Mouse (Mus musculus) lung, adult 2 months (tissue): ENCODE data around the gene Olfr807. TPM values are rescaled to one million over a fixed set of nuclear protein-coding genes. Genes with fewer than 3 reads are reported as not detected.

Experiments
- DNase-seq: peaks from one replicate; pipeline ENCODE4 v3.0.0; 2022
- H3K4me1 ChIP-seq: fragments of 200-500 bp; 2 replicates; pipeline ENCODE4 v1.6.1; 2011; ENCODE audit warnings: low read length; ENCODE audit not compliant: control insufficient read depth, insufficient read depth
- H3K4me3 ChIP-seq: fragments of 200-500 bp; replicated peaks from 2 replicates; pipeline ENCODE3; 2011; ENCODE audit warnings: low read depth, mild to moderate bottlenecking, control low read depth, low read length; ENCODE audit errors: extremely low read depth
- CTCF ChIP-seq: fragments of 200-500 bp; IDR thresholded peaks from 2 replicates; pipeline ENCODE4 v1.5.1; 2011; ENCODE audit warnings: mild to moderate bottlenecking, low read length, control low read depth; ENCODE audit not compliant: insufficient read depth
- POLR2A ChIP-seq: fragments of 200-500 bp; IDR thresholded peaks from 2 replicates; pipeline ENCODE4 v1.6.1; 2011; ENCODE audit warnings: low read depth, mild to moderate bottlenecking, control low read depth, low read length, borderline replicate concordance; ENCODE audit errors: extremely low read depth
- WGBS: fragments of 180-500 bp; shearing (Covaris S2); methylation state at CpG from one replicate; pipeline ENCODE4 v1.1.7; 2018; 5-methylcytosine and 5-hydroxymethylcytosine counted together
- polyA plus RNA-seq: library from polyadenylated mRNA; depleted of rRNA; stranded (reverse); fragments of >200 nt; gene quantifications from 2 replicates; pipeline ENCODE4 v1.2.3, GENCODE M21; 2012; rRNA removed

The Olfr807 gene
- polyA plus RNA-seq, result not detected in 2 replicates

- WGBS, result 70% methylated on average over 1 of the region's 1 CpGs
- DNase-seq, result no peak
- Histone ChIP-seq H3K4me3 (no peak within 1 kb of the TSS), H3K4me1 (no peaks in the 10 kb centered on the region)
- TF ChIP-seq CTCF, result no peak
- TF ChIP-seq POLR2A, result no peak
Observed at GRCm38 (mm10) chr10:129757693-129758092, at the start of gene Olfr807. Gene Olfr807 (minus strand): TSS chr10:129757793.

GRCm38 (mm10) chr10:129804296-129804695 is 46.7 kb upstream of the Olfr807 start, which contains the start of gene Olfr811:
Gene Olfr811 (minus strand): TSS chr10:129804396.
- WGBS, result 76% methylated on average over 4 of the region's 4 CpGs
- no peak for TF ChIP-seq POLR2A
- no peak for TF ChIP-seq CTCF
- no peak for DNase-seq
- H3K4me1 ChIP-seq, result no peaks in the 10 kb centered on the region
- no peak within 1 kb of the TSS for H3K4me3 ChIP-seq

GRCm38 (mm10) chr10:129794817-129795216 is 37.2 kb upstream of the Olfr807 start, which contains the start of gene Olfr810:
Gene Olfr810 (minus strand): TSS chr10:129794917.
- Histone ChIP-seq H3K4me1 (no peaks in the 10 kb centered on the region), H3K4me3 (no peak within 1 kb of the TSS)
- no peak for TF ChIP-seq POLR2A
- no peak for TF ChIP-seq CTCF
- DNase-seq, result no peak

GRCm38 (mm10) chr10:129778123-129778522 is 20.5 kb upstream of the Olfr807 start:
- DNase-seq, result no peak
- Histone ChIP-seq H3K4me1 (no peaks in the 10 kb centered on the region), H3K4me3 (no peak overlapping the region)
- TF ChIP-seq POLR2A, result no peak

GRCm38 (mm10) chr10:129774338-129774737 is 16.7 kb upstream of the Olfr807 start, which contains the start of gene Olfr809:
Gene Olfr809 (plus strand): TSS chr10:129774638.
- Histone ChIP-seq H3K4me3 (no peak within 1 kb of the TSS), H3K4me1 (no peaks in the 10 kb centered on the region)
- no peak for DNase-seq
- TF ChIP-seq POLR2A (no peak), CTCF (no peak)

- no peaks in the 10 kb centered on the region for H3K4me1 ChIP-seq
- H3K4me3 ChIP-seq, result no peak within 1 kb of the TSS
- no peak for DNase-seq
- TF ChIP-seq POLR2A (no peak), CTCF (no peak)
- whole genome bisulfite sequencing, result 88% methylated on average over 1 of the region's 1 CpGs
Observed at GRCm38 (mm10) chr10:129765182-129765581, 7.6 kb upstream of the Olfr807 start, which contains the start of gene Olfr808. Gene Olfr808 (plus strand): TSS chr10:129765482.

GRCm38 (mm10) chr10:129741821-129742220 is 15.8 kb downstream of the Olfr807 start, which contains the start of gene Olfr806:
Gene Olfr806 (minus strand): TSS chr10:129741921.
- no peak within 1 kb of the TSS for H3K4me3 ChIP-seq
- no peak for TF ChIP-seq CTCF
- no peak for TF ChIP-seq POLR2A
- no peak for DNase-seq
- H3K4me1 ChIP-seq, result no peaks in the 10 kb centered on the region

- DNase-seq, result no peak
- 95% methylated on average over 2 of the region's 2 CpGs for WGBS
Observed at GRCm38 (mm10) chr10:129729275-129729674, 28.3 kb downstream of the Olfr807 start, which contains the start of gene Olfr805. Gene Olfr805 (minus strand): TSS chr10:129729375.

More at GRCm38 (mm10) chr10:129729275-129729674, 28.3 kb downstream of the Olfr807 start, which contains the start of gene Olfr805:
- no peaks in the 10 kb centered on the region for H3K4me1 ChIP-seq
- TF ChIP-seq CTCF (no peak), POLR2A (no peak)
- H3K4me3 ChIP-seq, result no peak within 1 kb of the TSS

Other genes with a start within 250 kb of the Olfr807 start
- not detected in 2 replicates for gene Olfr791, start 236.0 kb downstream of the Olfr807 start, polyA plus RNA-seq
- gene Olfr792, start 218.6 kb downstream of the Olfr807 start, polyA plus RNA-seq, result not detected in 2 replicates
- gene Olfr794, start 190.1 kb downstream of the Olfr807 start, polyA plus RNA-seq, result not detected in 2 replicates
- gene Olfr796, start 145.2 kb downstream of the Olfr807 start, polyA plus RNA-seq, result not detected in 2 replicates
- gene Olfr798, start 129.9 kb downstream of the Olfr807 start, polyA plus RNA-seq, result not detected in 2 replicates
- gene Olfr799, start 120.3 kb downstream of the Olfr807 start, polyA plus RNA-seq, result not detected in 2 replicates
- not detected in 2 replicates for gene Olfr800, start 100.1 kb downstream of the Olfr807 start, polyA plus RNA-seq
- gene Olfr801, start 83.9 kb downstream of the Olfr807 start, polyA plus RNA-seq, result not detected in 2 replicates
- gene Olfr802, start 69.6 kb downstream of the Olfr807 start, polyA plus RNA-seq, result not detected in 2 replicates
- gene Olfr803, start 63.5 kb downstream of the Olfr807 start, polyA plus RNA-seq, result not detected in 2 replicates
- gene Olfr804, start 54.6 kb downstream of the Olfr807 start, polyA plus RNA-seq, result not detected in 2 replicates
- gene Olfr805, start 28.4 kb downstream of the Olfr807 start, polyA plus RNA-seq, result not detected in 2 replicates
- not detected in 2 replicates for gene Olfr806, start 15.9 kb downstream of the Olfr807 start, polyA plus RNA-seq
- gene Olfr808, start 7.7 kb upstream of the Olfr807 start, polyA plus RNA-seq, result not detected in 2 replicates
- not detected in 2 replicates for gene Olfr809, start 16.8 kb upstream of the Olfr807 start, polyA plus RNA-seq
- gene Olfr810, start 37.1 kb upstream of the Olfr807 start, polyA plus RNA-seq, result not detected in 2 replicates
- gene Olfr811, start 46.6 kb upstream of the Olfr807 start, polyA plus RNA-seq, result not detected in 2 replicates
- gene Olfr812, start 88.3 kb upstream of the Olfr807 start, polyA plus RNA-seq, result not detected in 2 replicates
- gene Olfr813, start 97.6 kb upstream of the Olfr807 start, polyA plus RNA-seq, result not detected in 2 replicates
- not detected in 2 replicates for gene Olfr814, start 122.1 kb upstream of the Olfr807 start, polyA plus RNA-seq
- not detected in 2 replicates for gene Olfr815, start 148.1 kb upstream of the Olfr807 start, polyA plus RNA-seq
- not detected in 2 replicates for gene Olfr816, start 157.8 kb upstream of the Olfr807 start, polyA plus RNA-seq
- not detected in 2 replicates for gene Olfr818, start 191.3 kb upstream of the Olfr807 start, polyA plus RNA-seq
- gene Olfr819, start 209.5 kb upstream of the Olfr807 start, polyA plus RNA-seq, result not detected in 2 replicates
- gene Olfr247, start 218.3 kb upstream of the Olfr807 start, polyA plus RNA-seq, result not detected in 2 replicates
- not detected in 2 replicates for gene Gm10310, start 227.3 kb upstream of the Olfr807 start, polyA plus RNA-seq